Mouse (Mus musculus): ENCODE measurements around the gene Ifna13.

Gene Ifna13

DNA sequence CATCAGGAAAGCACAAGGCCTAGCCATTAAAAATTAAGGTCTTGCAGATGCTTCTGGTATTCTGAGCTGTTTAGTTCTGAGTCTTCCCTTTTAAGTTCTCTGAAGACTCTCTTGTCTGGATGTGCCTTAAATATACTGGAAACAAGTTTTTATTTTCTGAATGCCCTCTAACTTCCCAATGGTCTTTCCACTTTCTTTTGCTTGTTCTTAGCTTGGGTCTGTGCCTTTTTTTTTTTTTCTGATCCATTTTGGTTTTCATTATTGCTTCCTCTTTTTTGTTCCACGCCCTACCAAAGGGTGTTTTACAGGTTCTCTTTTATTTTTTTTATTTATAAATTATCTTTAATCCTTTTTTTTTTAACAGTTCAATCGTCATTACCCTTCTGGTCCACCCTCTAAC lies at the start of gene Ifna13:
TSS of gene Ifna13 (minus strand) at position 101 of the 400 bp plus-strand sequence.
- DNase-seq (ENCODE audit: low read depth): no peak

DNA sequence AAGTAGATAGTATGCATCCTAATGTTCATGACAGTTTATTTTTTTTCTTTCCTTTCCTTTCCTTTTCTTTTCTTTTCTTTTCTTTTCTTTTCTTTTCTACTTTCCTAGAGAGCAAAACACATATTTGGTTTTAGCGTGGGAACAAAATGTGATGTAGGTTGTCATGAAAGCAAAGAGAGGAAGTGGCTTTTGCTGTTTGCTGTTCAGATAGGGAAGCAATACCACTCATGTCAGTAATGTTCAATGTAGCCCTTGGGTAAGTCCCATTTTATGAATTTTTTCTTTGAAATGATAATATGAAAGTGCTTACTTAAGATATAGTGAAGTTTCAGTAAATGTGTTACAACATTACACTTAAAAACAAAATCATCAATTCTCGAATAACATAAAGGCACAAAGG lies 49.1 kb upstream of the Ifna13 start:
- DNase-seq (ENCODE audit: low read depth): peak; percentile 64

DNA sequence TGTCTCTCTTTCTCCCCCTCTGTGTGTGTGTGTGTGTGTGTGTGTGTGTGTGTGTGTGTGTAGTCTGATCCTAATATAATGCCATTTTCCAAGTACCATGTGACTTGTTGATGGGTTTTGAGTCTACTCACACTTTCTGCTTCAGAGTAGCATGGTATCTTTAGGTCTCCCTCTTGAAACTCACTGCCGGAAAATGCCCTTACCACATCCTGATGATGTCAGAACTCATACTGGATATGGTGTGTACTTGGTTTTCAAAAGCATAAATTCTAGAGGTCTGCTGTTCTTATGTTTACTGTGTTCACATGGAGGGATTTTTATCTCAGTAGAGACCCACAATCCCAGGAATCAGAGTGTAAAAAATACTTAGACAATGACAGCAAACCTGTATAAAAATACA lies 48.3 kb upstream of the Ifna13 start:
- DNase-seq (ENCODE audit: low read depth): peak; percentile 75

DNA sequence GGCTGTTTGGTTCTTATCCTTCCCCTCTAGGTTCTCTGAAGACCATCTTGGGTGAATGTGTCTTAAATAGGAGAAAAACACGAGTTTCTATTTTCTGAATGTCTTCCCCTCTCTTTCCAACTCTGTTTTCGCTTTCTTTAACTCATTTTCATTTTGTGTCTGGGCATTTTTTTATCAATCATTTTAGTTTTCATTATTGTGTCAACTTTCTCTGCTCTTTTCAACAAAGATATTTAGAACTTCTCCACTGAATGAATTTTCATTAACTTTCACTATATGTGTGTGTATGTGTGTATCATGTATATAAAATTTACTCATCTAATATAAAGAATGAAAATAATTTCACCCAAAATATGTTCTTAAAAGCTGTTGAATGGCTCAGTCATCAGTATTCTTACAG lies 47.0 kb upstream of the Ifna13 start, which contains the start of gene Ifnab:
TSS of gene Ifnab (minus strand) at position 101 of the 400 bp plus-strand sequence.
- no peak for DNase-seq (ENCODE audit: low read depth)

DNA sequence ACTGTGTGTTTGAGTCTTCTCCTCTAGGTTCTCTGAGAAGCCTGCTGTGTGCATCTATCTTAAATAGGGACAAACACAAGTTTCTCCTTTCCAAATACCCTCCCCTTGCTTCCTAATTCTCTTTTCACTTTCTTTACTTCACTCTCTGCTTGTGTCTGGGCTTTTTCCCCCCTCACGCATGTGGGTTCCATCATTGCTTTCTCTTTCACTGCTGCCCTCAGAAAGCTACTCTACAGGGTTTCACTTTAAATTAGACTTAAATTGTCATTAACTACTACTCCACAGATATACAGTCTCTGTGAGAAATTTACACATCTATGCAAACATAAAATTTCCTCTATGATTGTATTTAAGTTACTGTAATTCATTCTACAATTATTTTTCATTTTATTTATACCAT lies 39.6 kb upstream of the Ifna13 start, which contains the start of gene Ifna2:
TSS of gene Ifna2 (minus strand) at position 101 of the 400 bp plus-strand sequence.
- no peak for DNase-seq (ENCODE audit: low read depth)

DNA sequence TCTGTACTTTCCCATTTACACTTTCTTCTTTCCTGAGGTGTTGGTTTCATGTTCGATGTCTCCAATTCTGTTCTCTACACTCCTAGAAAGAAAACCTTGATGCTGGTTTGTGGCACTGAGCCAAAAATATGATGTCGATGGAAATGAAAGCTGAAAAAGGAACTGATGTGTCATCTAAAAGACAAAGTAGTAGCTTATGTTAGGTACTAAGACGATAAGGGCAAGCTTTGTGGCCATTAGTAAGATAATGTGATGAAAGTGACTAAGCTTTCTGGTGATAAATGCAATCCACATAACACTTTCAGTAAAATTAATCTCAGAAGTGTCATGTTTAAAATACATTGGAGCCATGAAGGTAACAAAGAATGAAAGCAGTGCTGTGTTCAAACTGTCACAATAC lies 37.1 kb upstream of the Ifna13 start:
- no peak for DNase-seq (ENCODE audit: low read depth)

DNA sequence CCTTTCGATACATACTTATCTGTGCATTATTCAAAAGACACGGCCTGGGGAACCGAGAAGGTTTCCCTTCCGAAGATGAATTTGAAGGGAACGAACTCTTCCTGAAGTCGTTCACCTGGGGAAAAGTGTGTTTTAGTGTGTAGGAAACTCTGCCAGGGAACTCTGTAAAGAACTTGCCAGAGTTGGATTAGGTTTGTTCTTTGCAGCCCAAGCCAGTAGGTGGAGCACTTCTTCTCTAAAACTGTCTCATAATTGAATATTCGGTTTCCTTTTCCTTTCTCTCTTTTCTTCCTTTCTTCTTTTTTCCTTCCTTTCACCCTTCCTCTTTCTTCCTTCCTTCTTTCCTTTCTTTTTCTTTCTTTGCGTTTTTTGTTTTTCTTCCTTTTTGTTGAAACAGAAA lies 36.1 kb upstream of the Ifna13 start:
- peak; percentile 72 for DNase-seq (ENCODE audit: low read depth)

DNA sequence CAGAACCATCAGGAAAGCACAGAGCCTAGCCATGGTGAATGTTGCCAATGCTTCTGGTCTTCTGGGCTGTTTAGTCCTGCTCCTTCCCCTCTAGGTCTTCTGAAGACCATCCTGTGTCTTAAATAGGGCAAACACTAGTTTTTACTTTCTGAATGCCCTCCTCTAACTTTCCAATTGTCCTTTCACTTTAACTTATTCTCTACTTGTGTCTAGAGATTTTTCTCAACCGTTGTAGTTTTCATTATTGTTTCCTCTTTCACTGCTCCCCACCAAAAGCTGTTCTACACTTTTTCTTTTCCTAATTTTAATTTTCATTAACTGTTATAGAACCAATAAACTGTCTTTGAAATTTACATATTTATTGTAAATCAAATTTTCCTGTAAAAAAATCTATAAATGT lies 32.6 kb upstream of the Ifna13 start, which contains the start of gene Ifna16:
TSS of gene Ifna16 (minus strand) at position 101 of the 400 bp plus-strand sequence.
- DNase-seq (ENCODE audit: low read depth): no peak

DNA sequence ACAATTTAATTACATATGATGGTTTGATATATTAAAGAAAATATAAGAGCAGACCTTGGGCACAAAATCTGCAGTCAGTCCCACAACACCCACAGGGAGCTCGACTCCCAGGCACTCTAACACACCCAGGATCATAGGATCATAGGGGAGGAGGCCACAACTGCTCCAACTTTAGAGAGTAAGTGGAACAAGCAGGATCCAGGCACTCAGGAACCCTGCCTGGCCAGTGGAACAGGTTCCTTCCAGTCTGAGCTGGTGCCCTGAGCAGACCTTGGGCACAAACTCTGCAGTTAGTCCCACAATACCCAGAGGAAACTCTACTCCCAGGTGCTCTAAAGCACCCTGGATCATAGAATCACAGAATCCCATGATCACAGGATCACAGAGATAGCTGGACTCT lies 11.2 kb upstream of the Ifna13 start:
- no peak for DNase-seq (ENCODE audit: low read depth)

DNA sequence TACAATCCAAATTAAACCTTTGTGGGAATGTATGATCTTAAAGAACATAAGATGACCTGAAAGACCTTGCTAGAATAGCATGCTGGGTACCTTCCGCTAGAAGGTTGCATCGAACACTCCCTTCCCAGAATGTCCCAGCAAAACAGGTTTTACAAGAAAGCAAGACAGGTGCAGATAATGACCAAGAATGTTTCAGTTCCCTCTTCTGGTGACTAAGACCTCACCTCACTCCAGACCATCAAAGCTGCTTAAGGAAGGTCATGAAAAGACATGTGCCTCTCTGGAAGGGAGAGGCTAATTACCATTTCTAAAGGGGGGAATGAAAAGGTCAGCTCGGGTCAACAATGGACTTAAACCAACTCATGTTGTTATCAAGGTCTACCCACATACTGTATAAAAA lies 9.4 kb upstream of the Ifna13 start:
- DNase-seq (ENCODE audit: low read depth): no peak

DNA sequence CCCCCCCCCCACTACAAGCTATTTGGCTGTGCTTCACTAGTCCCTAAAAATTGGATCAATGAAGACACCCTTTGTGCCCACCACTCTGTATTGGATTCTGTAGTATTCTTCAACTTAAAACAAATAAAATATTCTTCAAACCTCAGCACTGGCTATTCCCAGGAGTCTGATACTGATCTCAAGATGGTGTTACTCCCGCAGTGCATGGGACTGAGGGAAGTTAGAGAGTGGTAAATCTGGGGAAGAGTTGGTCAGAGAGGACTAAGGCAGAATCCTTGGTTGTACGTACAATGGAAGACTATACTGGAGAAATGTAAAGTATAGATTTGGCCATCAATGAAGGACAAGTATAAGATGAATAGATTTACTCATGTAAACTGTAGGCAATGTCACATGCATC lies 1.7 kb downstream of the Ifna13 start:
- DNase-seq (ENCODE audit: low read depth): peak; percentile 12

DNA sequence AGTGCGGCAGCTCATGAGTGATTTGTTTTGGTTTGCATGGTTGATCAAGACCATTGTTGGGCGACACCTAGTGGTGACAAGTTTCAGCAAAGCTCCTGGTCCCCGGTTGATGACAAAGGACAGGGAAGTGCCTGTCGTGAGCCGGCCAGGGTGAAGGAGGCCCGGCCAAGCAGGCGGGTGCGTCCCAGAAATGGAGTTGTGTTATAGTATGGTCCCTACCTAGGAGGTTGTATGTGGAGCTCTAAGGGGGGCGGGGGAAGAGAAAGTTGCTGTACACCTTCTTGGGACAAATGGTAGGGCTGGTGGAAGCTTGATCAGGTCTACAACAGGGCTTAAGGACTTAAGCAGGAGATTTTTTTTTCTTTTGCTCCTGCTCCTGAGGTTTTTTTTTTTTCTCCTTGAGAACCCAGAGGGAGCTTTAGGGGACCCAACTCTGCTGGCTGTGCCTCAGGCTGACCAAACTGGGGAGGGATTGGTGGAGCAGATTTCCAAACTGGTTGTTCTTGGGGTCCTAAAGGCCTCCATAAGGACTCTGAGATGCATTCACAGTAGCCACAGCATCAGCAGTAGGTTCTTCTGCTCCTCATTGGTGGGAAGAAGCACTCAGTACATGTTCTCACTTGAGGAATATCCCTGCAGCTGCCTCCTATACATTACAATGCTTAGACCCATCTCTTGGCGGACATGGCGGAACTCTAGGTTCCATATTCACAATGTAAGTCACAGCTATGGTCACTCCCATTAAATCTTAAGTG lies 3.0 kb downstream of the Ifna13 start:
- DNase-seq (ENCODE audit: low read depth): peak; percentile 100

DNA sequence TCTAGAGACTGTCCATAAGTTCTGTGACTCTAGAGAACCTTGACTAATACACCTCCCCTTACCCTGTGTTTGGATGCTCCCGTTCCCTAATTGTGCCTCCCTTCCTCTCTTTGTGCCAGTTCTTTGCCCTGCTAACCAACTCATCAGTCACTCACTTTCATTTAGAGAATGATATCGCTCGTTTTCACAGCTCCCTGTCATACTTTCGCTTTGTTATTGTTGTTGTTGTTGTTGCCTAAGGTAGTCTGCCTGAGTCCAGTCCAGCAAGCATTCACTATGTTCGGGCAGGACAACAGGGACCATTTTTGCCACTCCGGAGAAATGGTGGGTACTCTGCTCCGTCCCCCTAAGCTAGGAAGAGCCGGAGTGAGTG lies 3.6 kb downstream of the Ifna13 start:
- no peak for DNase-seq (ENCODE audit: low read depth)

DNA sequence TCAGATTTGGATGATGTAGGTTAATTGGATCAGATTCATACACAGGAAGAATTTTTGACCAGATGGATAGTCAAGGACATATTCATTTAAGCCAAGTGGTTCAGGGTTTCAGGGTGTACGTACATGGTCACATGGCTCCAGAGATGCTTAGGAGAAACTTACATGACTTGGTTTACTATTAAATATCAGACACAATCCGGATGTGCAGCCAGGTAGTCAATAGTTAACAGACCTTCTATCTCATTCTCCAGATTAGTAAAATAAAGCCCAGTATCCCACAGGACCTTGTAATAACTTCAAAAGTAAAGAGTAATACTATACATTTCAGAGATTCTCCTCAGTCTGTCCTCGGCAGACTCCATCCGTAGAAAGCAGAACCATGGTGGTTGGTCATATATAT lies 9.9 kb downstream of the Ifna13 start, which contains the start of gene C87499:
TSS of gene C87499 (minus strand) at position 101 of the 400 bp plus-strand sequence.
- no peak for DNase-seq (ENCODE audit: low read depth)

DNA sequence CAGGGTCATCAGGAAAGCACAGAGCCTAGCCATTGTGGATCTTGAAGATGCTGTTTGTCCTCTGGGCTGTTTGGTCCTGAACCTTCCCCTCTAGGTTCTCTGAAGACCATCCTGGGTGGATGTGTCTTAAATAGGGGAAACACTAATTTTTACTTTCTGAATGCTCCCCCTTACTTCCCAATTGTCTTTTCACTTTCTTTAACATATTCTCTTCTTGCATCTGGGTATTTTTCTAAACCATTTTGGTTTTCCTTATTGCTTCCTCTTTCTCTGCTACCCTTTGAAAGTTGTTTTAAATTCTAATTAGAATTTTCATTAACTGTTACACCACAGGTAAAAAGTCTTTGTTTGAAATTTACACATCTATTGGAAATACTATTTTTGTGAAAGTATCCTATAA lies 41.0 kb downstream of the Ifna13 start, which contains the start of gene Ifna12:
TSS of gene Ifna12 (minus strand) at position 101 of the 400 bp plus-strand sequence.
- DNase-seq (ENCODE audit: low read depth): no peak
